Mouse (Mus musculus): Measurements from ENCODE around the gene Armc12. TPM values are rescaled to one million over a fixed set of nuclear protein-coding genes. Genes with fewer than 3 reads are reported as not detected.
A peak's percentile ranks its signal among the peaks of the same experiment; 100 is the strongest.

The Armc12 gene
- total RNA-seq, 2 experiments from 2014 or later: not detected

DNA sequence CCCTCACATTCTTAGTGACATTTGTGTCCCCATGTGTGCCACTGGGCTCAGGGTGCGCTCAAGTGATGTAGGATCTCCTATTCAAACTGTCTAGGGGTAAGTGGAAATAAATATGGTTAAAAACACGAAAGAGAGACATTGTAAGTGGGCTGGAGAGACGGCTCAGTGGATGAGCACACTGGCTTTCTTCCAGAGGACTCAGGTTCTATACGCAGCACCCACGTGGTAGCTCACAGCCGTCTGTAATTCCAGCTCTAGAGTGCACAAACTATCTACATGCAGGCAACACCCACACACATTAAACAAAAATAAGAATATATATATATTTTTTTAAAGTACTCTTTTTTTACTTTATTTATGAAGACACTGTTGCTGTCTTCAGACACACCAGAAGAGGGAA lies 42.3 kb downstream of the Armc12 start:
- H3K4me3 ChIP-seq: no peak overlapping the region
- DNase-seq (ENCODE audit: extremely low spot score in 1 of 2, low spot score in 2 of 2): no peak
- no peak overlapping the region for H3K27ac ChIP-seq
- no peak for TF ChIP-seq CTCF (IDR thresholded peaks at IDR 0.05)
- intact Hi-C loops (cut with DNase I): no loop called here

- TF ChIP-seq CTCF (IDR thresholded peaks at IDR 0.05): no peak
- intact Hi-C loops (cut with DNase I): no loop called here
- DNase-seq (ENCODE audit: extremely low spot score in 1 of 2, low spot score in 2 of 2): peak in 1 of 2 experiments; percentile 24
- H3K27ac ChIP-seq: no peak within 1 kb of the TSS
- peak within 1 kb of the TSS; percentile 23 for H3K4me3 ChIP-seq
These were observed 44.9 kb downstream of the Armc12 start, which contains the start of gene Lhfpl5 for GRCm38 (mm10) chr17:28575244-28576125. Gene Lhfpl5 (plus strand): TSS chr17:28575641.

- DNase-seq (ENCODE audit: extremely low spot score in 1 of 2, low spot score in 2 of 2): no peak
- intact Hi-C loops (cut with DNase I): no loop called here
- no peak overlapping the region for H3K4me3 ChIP-seq
- no peak overlapping the region for H3K27ac ChIP-seq
- TF ChIP-seq CTCF (IDR thresholded peaks at IDR 0.05): no peak
These were observed 49.8 kb downstream of the Armc12 start for GRCm38 (mm10) chr17:28580396-28580795.

DNA sequence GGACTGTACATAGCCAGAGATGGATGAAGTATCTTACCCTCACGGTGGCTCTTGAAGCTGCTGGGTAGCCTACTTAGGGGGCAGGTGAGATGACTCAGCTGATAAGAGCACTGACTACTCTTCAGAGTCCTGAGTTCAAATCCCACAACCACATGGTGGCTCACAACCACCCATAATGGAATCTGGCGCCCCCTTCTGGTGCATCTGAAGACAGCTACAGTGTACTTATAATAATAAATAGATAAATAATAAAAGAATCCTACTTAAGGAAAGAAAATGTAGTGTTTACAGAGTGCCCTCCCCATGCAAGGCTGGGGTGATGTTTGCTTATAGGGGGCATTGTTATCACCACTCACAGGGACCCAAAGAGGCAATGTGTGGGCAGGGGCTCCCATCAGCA lies 50.5 kb downstream of the Armc12 start:
- no peak for DNase-seq (ENCODE audit: extremely low spot score in 1 of 2, low spot score in 2 of 2)
- intact Hi-C loops (cut with DNase I): no loop called here
- no peak overlapping the region for H3K4me3 ChIP-seq
- peak; percentile 24 for TF ChIP-seq CTCF (IDR thresholded peaks at IDR 0.05)
- no peak overlapping the region for H3K27ac ChIP-seq

- no peak for TF ChIP-seq CTCF (IDR thresholded peaks at IDR 0.05)
- Histone ChIP-seq H3K4me3 (no peak overlapping the region), H3K27ac (no peak overlapping the region)
- intact Hi-C loops (cut with DNase I): no loop called here
- no peak for DNase-seq (ENCODE audit: extremely low spot score in 1 of 2, low spot score in 2 of 2)
These were observed 55.9 kb downstream of the Armc12 start for GRCm38 (mm10) chr17:28586509-28586908.

DNA sequence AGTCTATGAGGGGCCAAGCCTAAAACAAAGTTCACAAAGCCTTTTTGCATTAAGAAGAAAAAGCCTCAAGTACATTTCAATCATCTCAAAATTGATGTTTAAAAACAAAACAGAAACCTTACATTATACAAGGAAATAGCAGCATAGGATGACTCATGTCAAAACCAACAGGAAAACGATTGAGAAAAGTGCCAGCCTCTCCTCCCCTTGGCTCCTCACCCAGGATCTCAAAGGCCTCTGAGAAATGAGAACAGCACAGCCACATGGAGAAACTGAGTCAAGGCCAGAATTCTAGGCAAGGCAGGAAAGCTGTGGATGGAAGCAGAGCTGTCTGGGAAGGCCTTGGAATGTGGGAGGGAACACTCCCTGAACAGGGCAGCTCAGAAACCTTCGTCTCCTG lies 58.0 kb downstream of the Armc12 start:
- no peak overlapping the region for H3K4me3 ChIP-seq
- DNase-seq (ENCODE audit: extremely low spot score in 1 of 2, low spot score in 2 of 2): no peak

More for the DNA sequence above, 58.0 kb downstream of the Armc12 start:
- no peak for TF ChIP-seq CTCF (IDR thresholded peaks at IDR 0.05)
- intact Hi-C loops (cut with DNase I): no loop called here
- no peak overlapping the region for H3K27ac ChIP-seq

Small RNA genes lying within 50 kb of the gene (microRNA-seq; reads per million reads assigned to microRNA genes)
- gene Gm25195: 0 reads per million in 2 experiments
- gene Mir6969: 0 reads per million in 2 experiments

Other genes with a start within 250 kb of the Armc12 start
- 10 to 100 TPM; 21.5 to 26.1 TPM for gene Fance, start 217.3 kb upstream of the Armc12 start, total RNA-seq (2021)
- 100 to 1,000 TPM; 302 to 309 TPM for gene Rpl10a, start 202.3 kb upstream of the Armc12 start, total RNA-seq (2021)
- 1 to 10 TPM; 2.9 to 3.0 TPM for gene Tead3, start 180.0 kb upstream of the Armc12 start, total RNA-seq (2021)
- gene Tulp1, start 165.6 kb upstream of the Armc12 start, total RNA-seq (2021): not detected
- gene Fkbp5, start 13.3 kb upstream of the Armc12 start, total RNA-seq (2021): 10 to 100 TPM; 51.5 to 54.4 TPM
- not detected for gene Clpsl2, start 18.6 kb downstream of the Armc12 start, total RNA-seq (2021)
- gene Clps, start 30.0 kb downstream of the Armc12 start, total RNA-seq (2021): not detected
- 1 to 10 TPM; 3.3 to 4.7 TPM for gene Lhfpl5, start 44.8 kb downstream of the Armc12 start, total RNA-seq (2021)
- 100 to 1,000 TPM; 106 to 108 TPM for gene Srpk1, start 91.9 kb downstream of the Armc12 start, total RNA-seq (2021)
- gene Slc26a8, start 159.4 kb downstream of the Armc12 start, total RNA-seq (2021): 1 to 10 TPM; 7.4 to 7.7 TPM
- gene Mapk14, start 160.5 kb downstream of the Armc12 start, total RNA-seq (2021): 10 to 100 TPM; 86.2 to 88.2 TPM
- 1 to 10 TPM; 1.6 to 3.3 TPM for gene AC170998.1, start 195.3 kb downstream of the Armc12 start, total RNA-seq (2021)
- gene Mapk13, start 238.5 kb downstream of the Armc12 start, total RNA-seq (2021): 1 to 10 TPM; 1.6 to 1.7 TPM

Measured in left cerebral cortex, adult 2 months (tissue).